Mouse (Mus musculus) embryonic fibroblast, embryonic 13.5 days (primary cell): ENCODE measurements at regions not wholly inside any gene's neighbourhood (a gene's known extent, or its start where the extent isn't known, plus 50 kb on each side); places are given as distances from the start of the nearest gene placed in this dataset.

Experiments
- CTCF ChIP-seq: IDR thresholded peaks from 2 replicates; pipeline ENCODE4 v1.5.1; 2011; ENCODE audit warnings: mild to moderate bottlenecking, control low read depth, low read length, moderate library complexity, borderline replicate concordance; ENCODE audit not compliant: insufficient read depth
- POLR2A ChIP-seq: IDR thresholded peaks from 2 replicates; pipeline ENCODE4 v1.6.1; 2011; ENCODE audit warnings: low read depth, mild to moderate bottlenecking, control low read depth, low read length, moderate library complexity

DNA sequence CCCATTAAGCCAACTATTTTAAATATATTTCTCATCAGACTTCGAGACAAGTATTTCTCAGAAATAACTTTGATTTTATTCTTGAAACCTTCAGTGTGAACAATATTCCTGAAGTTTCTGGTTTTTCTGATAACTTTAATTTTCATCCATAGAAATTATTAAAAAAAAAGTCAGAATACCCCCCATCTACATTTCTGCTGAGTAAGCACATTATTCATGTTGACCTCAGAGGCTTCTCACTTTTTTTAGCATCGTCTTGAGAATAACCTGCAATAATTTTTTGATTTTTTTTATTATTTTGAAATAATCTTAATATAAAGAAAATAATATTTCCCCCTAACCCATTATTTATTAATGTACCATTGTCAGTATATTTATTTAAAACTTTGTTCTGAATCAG, 166.1 kb upstream of the Ppp2r3a start:
- TF ChIP-seq POLR2A (no peak), CTCF (no peak)
